Mouse (Mus musculus): Measurements from ENCODE around the gene Foxo6.

The Foxo6 gene

GRCm38 (mm10) chr4:120242783-120243262 is 44.3 kb downstream of the Foxo6 start:
- peak; percentile 83 for DNase-seq

- no peak for DNase-seq
Observed at GRCm38 (mm10) chr4:120241106-120241505, 46.0 kb downstream of the Foxo6 start.

GRCm38 (mm10) chr4:120239419-120239818 is 47.7 kb downstream of the Foxo6 start:
- no peak for DNase-seq

GRCm38 (mm10) chr4:120233243-120233642 is 53.9 kb downstream of the Foxo6 start:
- DNase-seq: no peak

- no peak for DNase-seq
Observed at GRCm38 (mm10) chr4:120232541-120232940, 54.6 kb downstream of the Foxo6 start.

- DNase-seq: no peak
Observed at GRCm38 (mm10) chr4:120231982-120232381, 55.2 kb downstream of the Foxo6 start.

GRCm38 (mm10) chr4:120230256-120230649 is 56.9 kb downstream of the Foxo6 start:
- peak; percentile 50 for DNase-seq

- DNase-seq: no peak
Observed at GRCm38 (mm10) chr4:120229505-120230255, 57.5 kb downstream of the Foxo6 start.

- no peak for DNase-seq
Observed at GRCm38 (mm10) chr4:120228613-120229012, 58.5 kb downstream of the Foxo6 start.

GRCm38 (mm10) chr4:120227224-120227623 is 59.9 kb downstream of the Foxo6 start:
- no peak for DNase-seq

GRCm38 (mm10) chr4:120226682-120227081 is 60.5 kb downstream of the Foxo6 start:
- no peak for DNase-seq

- peak; percentile 64 for DNase-seq
Observed at GRCm38 (mm10) chr4:120225135-120225780, 61.9 kb downstream of the Foxo6 start.

GRCm38 (mm10) chr4:120223805-120224204 is 63.3 kb downstream of the Foxo6 start:
- DNase-seq: no peak

GRCm38 (mm10) chr4:120223108-120223745 is 63.9 kb downstream of the Foxo6 start:
- DNase-seq: no peak

- no peak for DNase-seq
Observed at GRCm38 (mm10) chr4:120221708-120222107, 65.4 kb downstream of the Foxo6 start.

GRCm38 (mm10) chr4:120218878-120219277 is 68.3 kb downstream of the Foxo6 start:
- no peak for DNase-seq

Measured in right cerebral cortex, postnatal 25 days (tissue).